Mouse (Mus musculus): Measurements from ENCODE around the gene Olfr52. TPM values are rescaled to one million over a fixed set of nuclear protein-coding genes. Genes with fewer than 3 reads are reported as not detected.

The Olfr52 gene
- not detected in 2 replicates for polyA plus RNA-seq (2012; rRNA removed)

DNA sequence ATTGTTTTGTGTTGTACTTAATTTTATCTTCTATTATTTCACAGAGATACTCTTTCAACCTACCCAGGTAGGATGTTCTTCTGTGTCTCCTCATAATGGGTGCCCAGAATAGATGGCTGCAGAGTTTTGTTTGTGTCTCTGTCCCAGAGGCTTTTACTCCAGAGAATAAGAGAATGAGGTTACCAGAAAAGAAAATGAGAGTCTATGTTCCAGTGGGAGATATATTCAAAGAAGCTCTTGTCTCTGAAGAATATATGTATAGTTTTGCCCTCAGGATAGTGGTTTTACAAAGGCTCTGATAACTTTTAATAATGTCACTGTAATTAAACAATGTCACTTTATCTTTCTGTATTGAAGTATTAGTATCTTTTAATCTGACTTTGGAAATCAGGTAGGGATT is at the start of gene Olfr52:
Olfr52 (minus strand) TSS at position 101 of the 400 bp plus-strand sequence.

DNA sequence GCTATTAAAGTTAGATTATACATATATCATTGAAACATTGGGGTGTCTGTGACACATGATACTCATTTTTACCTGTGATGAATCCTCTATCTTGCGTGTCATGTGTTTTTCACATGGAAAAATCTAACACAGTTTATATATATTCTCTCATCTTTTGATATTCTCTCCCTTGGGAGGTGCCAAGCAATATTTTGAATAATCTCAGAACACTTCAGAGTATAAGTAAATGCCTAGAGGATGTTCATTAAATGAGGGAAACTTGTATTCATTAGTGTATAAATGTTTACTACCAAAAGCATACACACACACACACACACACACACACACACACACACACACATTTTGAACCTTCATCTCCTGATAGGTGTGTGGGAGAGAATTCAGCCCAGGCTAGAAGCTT is 45.8 kb upstream of the Olfr52 start, which contains the start of gene Olfr1047:
Olfr1047 (minus strand) TSS at position 101 of the 400 bp plus-strand sequence.

DNA sequence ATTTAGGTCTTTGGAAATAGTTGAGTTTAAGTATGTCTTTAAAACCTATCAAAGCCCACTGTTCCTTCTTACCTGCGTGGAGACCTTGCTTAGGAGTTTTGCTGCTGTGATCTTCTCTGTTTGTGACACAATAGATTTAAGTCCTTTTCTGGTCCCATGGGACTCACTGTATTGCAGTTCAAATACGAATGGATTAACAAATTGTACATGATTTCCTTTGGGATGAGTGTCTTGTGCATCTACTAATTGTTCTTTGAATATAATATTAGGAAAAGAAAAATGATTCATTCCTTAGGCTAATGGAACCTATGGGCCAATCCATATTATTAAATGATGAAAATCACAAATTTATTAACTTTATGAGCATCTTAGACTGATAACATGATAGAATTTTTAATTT is 33.7 kb upstream of the Olfr52 start, which contains the start of gene Olfr1046:
Olfr1046 (minus strand) TSS at position 101 of the 400 bp plus-strand sequence.

GRCm38 (mm10) chr2:86202909-86203308 is 17.4 kb upstream of the Olfr52 start, which contains the start of gene Olfr1045:
Gene Olfr1045, minus strand, starts transcription at chr2:86203009.

GRCm38 (mm10) chr2:86177720-86178119 is 7.8 kb downstream of the Olfr52 start, which contains the start of gene Olfr1044:
Gene Olfr1044, minus strand, starts transcription at chr2:86177820.

DNA sequence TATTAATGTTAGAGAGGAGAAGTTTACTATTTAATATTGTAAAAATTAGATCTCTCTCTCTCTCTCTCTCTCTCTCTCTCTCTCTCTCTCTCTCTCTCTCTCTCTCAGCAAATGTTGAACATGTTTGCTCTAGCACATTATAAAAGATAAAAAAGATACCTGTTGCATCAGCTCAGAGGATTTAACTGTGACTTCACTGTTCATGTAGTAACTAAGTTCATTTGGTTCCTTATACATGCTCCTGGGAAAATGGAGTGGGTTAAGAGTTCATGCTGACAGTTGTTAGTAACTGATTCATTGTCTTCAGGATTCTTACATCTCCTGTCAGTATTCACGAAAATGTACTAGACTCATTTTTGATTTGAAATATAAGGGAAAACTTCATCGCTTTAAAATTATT is 18.1 kb downstream of the Olfr52 start, which contains the start of gene Olfr1043:
Olfr1043 (minus strand) TSS at position 101 of the 400 bp plus-strand sequence.

DNA sequence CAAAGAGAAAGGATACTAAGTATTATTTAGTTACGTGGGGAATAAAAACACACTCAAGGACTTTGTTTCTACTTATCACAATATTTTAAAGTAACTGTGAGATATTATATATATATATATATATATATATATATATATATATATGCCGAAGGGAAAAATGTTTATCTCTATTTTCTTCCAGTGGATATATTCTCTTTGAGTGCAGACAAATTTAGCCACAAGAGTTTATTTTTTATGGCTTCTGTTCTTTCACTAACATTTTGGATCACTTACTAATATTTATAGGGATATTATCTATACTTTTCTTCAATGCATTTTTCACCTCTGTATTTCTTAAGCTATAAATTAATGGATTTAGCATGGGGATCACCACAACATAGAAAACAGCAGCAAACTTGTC is 23.7 kb downstream of the Olfr52 start, which contains the start of gene Olfr1042:
Olfr1042 (minus strand) TSS at position 101 of the 400 bp plus-strand sequence.

DNA sequence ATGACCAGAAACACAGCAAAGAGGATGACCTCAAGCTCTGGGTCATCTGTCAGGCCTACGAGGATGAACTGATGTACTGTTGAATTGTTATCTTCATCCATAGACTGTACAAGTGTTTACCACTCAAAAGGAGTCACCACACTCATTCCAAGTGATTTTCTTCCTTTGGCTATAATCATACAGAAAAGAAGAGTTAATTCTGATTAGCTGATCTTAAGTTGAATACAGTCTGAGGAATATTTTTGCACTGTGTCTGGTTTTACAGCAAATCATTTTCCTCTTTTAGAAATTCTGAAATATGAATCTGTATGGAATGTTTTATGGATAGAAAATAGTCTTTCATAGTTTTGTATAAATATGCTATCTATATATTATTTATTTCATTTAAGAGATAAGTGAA is 38.9 kb downstream of the Olfr52 start, which contains the start of gene Olfr1040:
Olfr1040 (minus strand) TSS at position 101 of the 400 bp plus-strand sequence.

DNA sequence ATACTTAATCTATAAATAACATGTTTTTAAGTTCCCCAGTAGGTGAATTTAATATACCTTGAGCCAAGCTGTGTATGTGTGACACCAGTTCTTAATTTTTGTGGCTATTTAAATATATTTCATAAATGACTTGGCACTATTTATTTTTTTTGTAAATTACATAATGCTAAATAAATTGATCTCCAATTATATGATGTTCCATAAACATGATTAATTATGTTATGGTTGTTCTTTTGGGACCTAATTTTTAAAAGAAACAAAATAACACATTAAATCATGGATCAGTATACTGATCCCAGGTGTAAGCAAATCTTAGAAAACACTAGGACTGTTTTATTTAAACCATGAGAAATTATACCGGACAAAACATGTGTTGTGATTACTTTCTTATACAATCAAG is 49.7 kb downstream of the Olfr52 start, which contains the start of gene Olfr1039:
Olfr1039 (minus strand) TSS at position 101 of the 400 bp plus-strand sequence.

Other genes with a start within 250 kb of the Olfr52 start
- gene Olfr1028, start 235.2 kb downstream of the Olfr52 start, polyA plus RNA-seq (2012; rRNA removed) = not detected in 2 replicates
- gene Olfr1029, start 211.8 kb downstream of the Olfr52 start, polyA plus RNA-seq (2012; rRNA removed) = not detected in 2 replicates
- gene Olfr1030, start 206.4 kb downstream of the Olfr52 start, polyA plus RNA-seq (2012; rRNA removed) = not detected in 2 replicates
- not detected in 2 replicates for gene Olfr1031, start 195.4 kb downstream of the Olfr52 start, polyA plus RNA-seq (2012; rRNA removed)
- gene Olfr1032, start 180.1 kb downstream of the Olfr52 start, polyA plus RNA-seq (2012; rRNA removed) = not detected in 2 replicates
- gene Olfr1033, start 165.1 kb downstream of the Olfr52 start, polyA plus RNA-seq (2012; rRNA removed) = 0.34 and 0.35 TPM in 2 replicates
- 0.03 and 0.04 TPM in 2 replicates for gene Olfr1034, start 139.8 kb downstream of the Olfr52 start, polyA plus RNA-seq (2012; rRNA removed)
- not detected in 2 replicates for gene Olfr1036, start 111.7 kb downstream of the Olfr52 start, polyA plus RNA-seq (2012; rRNA removed)
- not detected in 2 replicates for gene Olfr1037, start 98.3 kb downstream of the Olfr52 start, polyA plus RNA-seq (2012; rRNA removed)
- not detected in 2 replicates for gene Olfr1039, start 49.8 kb downstream of the Olfr52 start, polyA plus RNA-seq (2012; rRNA removed)
- not detected in 2 replicates for gene Olfr1040, start 39.0 kb downstream of the Olfr52 start, polyA plus RNA-seq (2012; rRNA removed)
- gene Olfr1042, start 23.8 kb downstream of the Olfr52 start, polyA plus RNA-seq (2012; rRNA removed) = not detected in 2 replicates
- gene Olfr1043, start 18.2 kb downstream of the Olfr52 start, polyA plus RNA-seq (2012; rRNA removed) = not detected in 2 replicates
- not detected in 2 replicates for gene Olfr1044, start 7.9 kb downstream of the Olfr52 start, polyA plus RNA-seq (2012; rRNA removed)
- gene Olfr1045, start 17.3 kb upstream of the Olfr52 start, polyA plus RNA-seq (2012; rRNA removed) = not detected in 2 replicates
- not detected in 2 replicates for gene Olfr1046, start 33.6 kb upstream of the Olfr52 start, polyA plus RNA-seq (2012; rRNA removed)
- not detected in 2 replicates for gene Olfr1047, start 45.7 kb upstream of the Olfr52 start, polyA plus RNA-seq (2012; rRNA removed)
- not detected in 2 replicates for gene Olfr1048, start 54.6 kb upstream of the Olfr52 start, polyA plus RNA-seq (2012; rRNA removed)
- gene Olfr1049, start 72.6 kb upstream of the Olfr52 start, polyA plus RNA-seq (2012; rRNA removed) = not detected in 2 replicates
- gene Olfr1051, start 93.4 kb upstream of the Olfr52 start, polyA plus RNA-seq (2012; rRNA removed) = not detected in 2 replicates
- not detected in 2 replicates for gene Olfr1052, start 106.8 kb upstream of the Olfr52 start, polyA plus RNA-seq (2012; rRNA removed)
- gene Olfr1053, start 129.6 kb upstream of the Olfr52 start, polyA plus RNA-seq (2012; rRNA removed) = not detected in 2 replicates
- gene Olfr1054, start 149.8 kb upstream of the Olfr52 start, polyA plus RNA-seq (2012; rRNA removed) = not detected in 2 replicates
- gene Olfr1055, start 164.6 kb upstream of the Olfr52 start, polyA plus RNA-seq (2012; rRNA removed) = not detected in 2 replicates
- gene Olfr1056, start 176.8 kb upstream of the Olfr52 start, polyA plus RNA-seq (2012; rRNA removed) = not detected in 2 replicates
- gene Olfr1057, start 192.7 kb upstream of the Olfr52 start, polyA plus RNA-seq (2012; rRNA removed) = not detected in 2 replicates
- gene Olfr1058, start 202.9 kb upstream of the Olfr52 start, polyA plus RNA-seq (2012; rRNA removed) = not detected in 2 replicates
- not detected in 2 replicates for gene Olfr1061, start 228.4 kb upstream of the Olfr52 start, polyA plus RNA-seq (2012; rRNA removed)
- gene Olfr1062, start 241.1 kb upstream of the Olfr52 start, polyA plus RNA-seq (2012; rRNA removed) = not detected in 2 replicates

Measured in central nervous system, embryonic 18 days (tissue).